Mouse (Mus musculus): Measurements from ENCODE around the gene Prpf40b.

DNA sequence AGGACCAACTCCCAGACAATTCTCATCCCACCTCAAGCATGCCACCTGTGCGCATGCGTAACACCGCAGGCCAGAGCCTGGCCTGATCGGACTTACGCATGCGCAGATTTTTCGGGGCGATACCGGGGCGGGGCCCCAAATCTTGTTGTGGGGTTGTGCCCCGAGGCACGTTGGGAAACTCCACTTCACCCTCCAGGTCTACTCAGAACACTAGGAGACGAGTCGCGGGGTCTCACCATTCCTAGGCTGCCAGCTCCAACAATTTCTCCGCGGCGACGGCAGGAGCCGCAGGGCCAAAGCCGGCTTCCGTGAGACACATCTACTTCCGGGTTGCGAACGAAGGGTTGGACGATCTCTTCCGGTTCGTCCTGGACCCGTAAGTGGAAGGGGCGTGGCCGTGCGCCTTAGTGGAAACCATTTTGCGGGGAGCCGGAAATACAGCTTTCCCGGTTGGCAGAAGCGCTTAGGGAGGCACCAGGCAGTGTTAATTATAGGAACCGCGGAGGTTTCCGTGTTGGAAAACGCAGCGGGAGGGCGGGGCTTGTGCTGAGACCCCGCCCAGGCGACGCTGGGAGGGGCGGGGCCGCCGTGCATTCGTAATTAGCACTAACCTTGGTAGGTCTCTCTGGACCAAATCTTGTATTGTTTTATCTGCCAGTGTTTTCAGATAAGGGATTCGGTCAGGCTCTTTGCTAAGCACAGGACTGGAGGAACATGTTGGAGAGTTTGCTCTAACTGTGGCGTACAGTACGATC is 43.1 kb upstream of the Prpf40b start, which contains the start of gene Mcrs1:
- TF ChIP-seq CTCF (IDR thresholded peaks at IDR 0.05) = peak; percentile 12; the same call in 1 of the 2 replicates
- TF ChIP-seq EP300 (IDR thresholded peaks at IDR 0.05) = peak; percentile 70
